Comparison of ENCODE assay signal across 16 mouse cellular contexts in the genomic region with DNA sequence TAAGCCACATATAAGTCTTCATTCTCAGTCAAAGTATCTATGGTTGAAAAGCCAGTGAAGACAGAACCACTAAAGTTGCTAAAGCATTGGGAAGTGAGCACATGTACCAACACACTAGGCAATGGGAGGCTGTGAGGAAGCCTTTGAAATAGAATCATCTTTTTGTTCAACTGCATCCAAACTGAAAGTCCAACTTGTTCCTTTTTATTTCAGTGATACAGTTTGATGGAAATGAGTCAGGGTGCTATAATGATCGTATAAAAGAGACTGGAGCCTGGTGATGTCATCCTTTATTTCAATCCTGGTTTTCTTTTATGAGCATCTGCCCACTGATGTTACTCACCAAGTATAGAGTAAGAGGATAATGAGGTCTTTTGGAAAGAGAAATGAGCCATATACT.
"Had no signal": no experiment of that assay in that cellular context is flagged by ENCODE, and none has a peak within 500 bp of the region (broad histone marks: within the 10 kb centered on the region; RNA-seq: fewer than 3 reads in every experiment).

No protein-coding gene starts in this region.

- H3K4me3 ChIP-seq: layer of hippocampus, adult 2 months; left cerebral cortex, adult 2 months; limb, embryonic 13.5 days; midbrain, embryonic 13.5 days; neural tube, embryonic 15.5 days had no signal

- H3K27me3 ChIP-seq: limb, embryonic 13.5 days; midbrain, embryonic 13.5 days; neural tube, embryonic 15.5 days had no signal

- DNase-seq: kidney, adult 8-10 months; kidney, postnatal 4 days; left cerebral cortex, postnatal 4 days; lung, adult 18-20 months; right cerebral cortex, postnatal 4 days; spleen, adult 18-20 months; thymus, adult 2 months; thymus, postnatal 25 days had no signal

- H3K4me1 ChIP-seq: limb, embryonic 13.5 days; midbrain, embryonic 13.5 days; neural tube, embryonic 15.5 days had no signal

- H3K27ac ChIP-seq: kidney, postnatal 0 days; layer of hippocampus, adult 2 months; left cerebral cortex, adult 2 months; limb, embryonic 13.5 days; liver, embryonic 14.5 days; midbrain, embryonic 13.5 days; neural tube, embryonic 15.5 days had no signal

- ATAC-seq: intestine, embryonic 16.5 days; midbrain, embryonic 13.5 days had no signal

- H3K36me3 ChIP-seq: limb, embryonic 13.5 days; midbrain, embryonic 13.5 days; neural tube, embryonic 15.5 days had no signal

- H3K4me2 ChIP-seq: limb, embryonic 13.5 days; midbrain, embryonic 13.5 days; neural tube, embryonic 15.5 days had no signal

- H3K9ac ChIP-seq: limb, embryonic 13.5 days; liver, embryonic 14.5 days; midbrain, embryonic 13.5 days; neural tube, embryonic 15.5 days had no signal

- H3K9me3 ChIP-seq: limb, embryonic 13.5 days; midbrain, embryonic 13.5 days; neural tube, embryonic 15.5 days had no signal
